Mouse (Mus musculus) midbrain, postnatal 0 days (tissue): Measurements from ENCODE around the gene Ankrd11. TPM values are rescaled to one million over a fixed set of nuclear protein-coding genes. Genes with fewer than 3 reads are reported as not detected.

Experiments used
- ATAC-seq: fragments of 200-750 bp; cut with Nextera tagmentation; 2 replicates; pipeline ENCODE4 v1.8.0; 2017; ENCODE audit warnings: moderate number of reproducible peaks, mild to moderate bottlenecking, moderate TSS enrichment, moderate library complexity; ENCODE audit not compliant: low FRiP score
- DNase-seq: peaks from one replicate; pipeline ENCODE4 v3.0.0-alpha.2; 2015; ENCODE audit warnings: low spot score
- H3K27ac ChIP-seq: fragments of 300-500 bp; sonication (generic); 2 replicates; pipeline ENCODE4 v1.5.1; 2014; ENCODE audit warnings: low read depth, mild to moderate bottlenecking, low read length, mixed read lengths
- H3K27me3 ChIP-seq: fragments of 300-500 bp; sonication (generic); 2 replicates; pipeline ENCODE4 v1.6.1; 2014; ENCODE audit warnings: low read length, control low read depth, mixed read lengths; ENCODE audit not compliant: insufficient read depth
- H3K36me3 ChIP-seq: fragments of 300-500 bp; sonication (generic); 2 replicates; pipeline ENCODE4 v1.6.1; 2014; ENCODE audit warnings: low read length, control low read depth, mixed read lengths; ENCODE audit not compliant: insufficient read depth
- H3K4me1 ChIP-seq: fragments of 300-500 bp; sonication (generic); 2 replicates; pipeline ENCODE4 v1.6.1; 2014; ENCODE audit warnings: mild to moderate bottlenecking, control low read depth, antibody characterized with exemption, low read length, mixed read lengths; ENCODE audit not compliant: insufficient read depth
- H3K4me2 ChIP-seq: fragments of 300-500 bp; sonication (generic); 2 replicates; pipeline ENCODE4 v1.6.1; 2014; ENCODE audit warnings: low read depth, mild to moderate bottlenecking, low read length, mixed read lengths; ENCODE audit not compliant: poor library complexity, severe bottlenecking
- H3K4me3 ChIP-seq: fragments of 300-500 bp; sonication (generic); 2 replicates; pipeline ENCODE4 v1.5.1; 2014; ENCODE audit warnings: low read depth, mild to moderate bottlenecking, low read length, moderate library complexity
- H3K9ac ChIP-seq: fragments of 300-500 bp; sonication (generic); replicated peaks from 2 replicates; pipeline ENCODE4 v1.6.1; 2014; ENCODE audit warnings: mild to moderate bottlenecking, low read length, moderate library complexity, mixed read lengths; ENCODE audit not compliant: poor library complexity, severe bottlenecking
- H3K9me3 ChIP-seq: fragments of 300-500 bp; sonication (generic); 2 replicates; pipeline ENCODE4 v1.6.1; 2016; ENCODE audit warnings: low read length, control low read depth
- CTCF ChIP-seq: IDR thresholded peaks from 2 replicates; pipeline ENCODE4 v1.5.1; 2016; ENCODE audit warnings: antibody characterized with exemption, mild to moderate bottlenecking
- WGBS: fragments of 180-500 bp; shearing (Covaris S2); extraction: QIAGEN DNeasy Blood & Tissue Kit; methylation state at CpG from one replicate; pipeline ENCODE4 v1.1.7; 2014; 5-methylcytosine and 5-hydroxymethylcytosine counted together
- polyA plus RNA-seq: library from polyadenylated mRNA; unstranded; fragments of >200 nt; fragmentation: Nextera tagmentation; extraction: Ambion mirVana; gene quantifications from 2 replicates; pipeline ENCODE4 v1.2.1, GENCODE M21; 2015
- total RNA-seq: library from RNA; depleted of rRNA; stranded (reverse); fragments of >200 nt; gene quantifications from 2 replicates; pipeline ENCODE4 v1.2.3, GENCODE M21; 2014

Gene Ankrd11
- total and polyA plus RNA-seq, 2 experiments from 2014 or later: 78.7 to 98.3 TPM

DNA sequence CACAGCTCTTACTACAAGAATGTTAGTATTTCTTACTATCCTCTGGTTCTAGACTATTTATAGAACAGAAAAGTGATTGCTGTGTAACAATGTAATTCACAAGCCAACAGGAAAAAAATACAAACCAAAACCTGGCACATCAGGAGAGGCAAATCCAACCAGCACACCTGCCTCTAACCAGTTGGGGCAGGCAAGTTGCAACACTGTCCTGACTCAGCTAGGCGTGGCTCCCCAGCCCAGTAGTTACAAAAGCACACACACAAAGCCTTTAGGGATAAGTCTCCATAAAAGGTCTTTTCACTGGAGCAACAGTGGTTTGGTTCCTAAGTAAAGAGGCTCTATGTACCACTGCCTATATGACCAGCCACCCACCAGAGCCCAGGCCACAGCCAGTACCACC is 20.8 kb downstream of the Ankrd11 start:
- no peak overlapping the region for H3K9ac ChIP-seq
- 59% methylated on average over 1 of the region's 1 CpGs for WGBS
- TF ChIP-seq CTCF: no peak
- H3K4me1 ChIP-seq: 0 out of 2 replicates have a peak, but pooled peaks cover 3% of the 10 kb centered on the region
- no peak overlapping the region for H3K4me2 ChIP-seq
- no peaks in the 10 kb centered on the region for H3K36me3 ChIP-seq
- H3K27ac ChIP-seq: no peak overlapping the region
- ATAC-seq: no peak
- no peaks in the 10 kb centered on the region for H3K9me3 ChIP-seq
- H3K27me3 ChIP-seq: no peaks in the 10 kb centered on the region
- no peak for DNase-seq
- no peak overlapping the region for H3K4me3 ChIP-seq

DNA sequence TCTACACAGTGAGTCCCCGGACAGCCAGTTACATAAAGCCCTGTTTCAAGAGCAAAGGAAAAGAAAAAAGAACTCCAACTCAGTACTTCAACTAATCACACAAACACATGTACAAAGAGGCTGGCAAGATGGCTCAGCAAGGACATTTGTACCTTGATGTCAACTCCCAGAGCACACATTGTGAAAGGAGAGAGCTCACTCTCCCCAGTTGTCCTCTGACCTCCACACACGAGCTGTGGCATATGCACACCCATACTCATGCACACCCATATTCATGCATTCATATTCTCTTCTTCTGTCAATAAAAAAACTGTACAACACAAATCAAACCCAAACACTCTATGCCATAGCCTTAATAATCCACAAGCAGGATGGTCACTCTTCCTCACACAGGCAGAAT is 21.2 kb downstream of the Ankrd11 start:
- DNase-seq (no peak), ATAC-seq (no peak)
- Histone ChIP-seq H3K4me1 (0 out of 2 replicates have a peak, but pooled peaks cover 3% of the 10 kb centered on the region), H3K4me3 (no peak overlapping the region), H3K9me3 (no peaks in the 10 kb centered on the region), H3K4me2 (no peak overlapping the region), H3K36me3 (no peaks in the 10 kb centered on the region), H3K9ac (no peak overlapping the region), H3K27me3 (no peaks in the 10 kb centered on the region), H3K27ac (no peak overlapping the region)
- WGBS: 80% methylated on average over 2 of the region's 2 CpGs
- TF ChIP-seq CTCF: no peak

DNA sequence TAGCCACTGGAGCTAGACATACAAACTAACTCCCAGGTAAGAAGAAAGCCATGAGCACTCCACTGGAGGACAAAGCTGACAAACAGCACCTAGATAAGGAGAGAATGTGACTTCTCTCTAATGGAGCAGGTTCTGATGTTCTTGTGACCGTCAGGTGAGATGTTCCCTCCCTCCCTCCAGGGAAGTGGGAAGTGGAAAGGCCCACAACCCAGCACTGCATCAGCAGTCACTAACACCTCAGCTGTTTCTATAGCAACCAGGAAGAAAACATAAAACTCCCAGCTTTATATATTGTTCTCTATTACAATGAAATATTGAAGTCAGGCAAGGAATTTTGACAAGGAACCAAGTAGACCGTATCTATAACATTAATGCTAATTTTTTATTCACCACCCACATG is 22.0 kb downstream of the Ankrd11 start:
- H3K4me2 ChIP-seq: no peak overlapping the region
- no peaks in the 10 kb centered on the region for H3K9me3 ChIP-seq
- 54% methylated on average over 2 of the region's 2 CpGs for WGBS
- H3K9ac ChIP-seq: no peak overlapping the region
- ATAC-seq (no peak), DNase-seq (no peak)
- no peak overlapping the region for H3K4me3 ChIP-seq
- H3K4me1 ChIP-seq: 0 out of 2 replicates have a peak, but pooled peaks cover 3% of the 10 kb centered on the region
- no peak overlapping the region for H3K27ac ChIP-seq
- no peaks in the 10 kb centered on the region for H3K27me3 ChIP-seq
- no peaks in the 10 kb centered on the region for H3K36me3 ChIP-seq
- TF ChIP-seq CTCF: no peak

DNA sequence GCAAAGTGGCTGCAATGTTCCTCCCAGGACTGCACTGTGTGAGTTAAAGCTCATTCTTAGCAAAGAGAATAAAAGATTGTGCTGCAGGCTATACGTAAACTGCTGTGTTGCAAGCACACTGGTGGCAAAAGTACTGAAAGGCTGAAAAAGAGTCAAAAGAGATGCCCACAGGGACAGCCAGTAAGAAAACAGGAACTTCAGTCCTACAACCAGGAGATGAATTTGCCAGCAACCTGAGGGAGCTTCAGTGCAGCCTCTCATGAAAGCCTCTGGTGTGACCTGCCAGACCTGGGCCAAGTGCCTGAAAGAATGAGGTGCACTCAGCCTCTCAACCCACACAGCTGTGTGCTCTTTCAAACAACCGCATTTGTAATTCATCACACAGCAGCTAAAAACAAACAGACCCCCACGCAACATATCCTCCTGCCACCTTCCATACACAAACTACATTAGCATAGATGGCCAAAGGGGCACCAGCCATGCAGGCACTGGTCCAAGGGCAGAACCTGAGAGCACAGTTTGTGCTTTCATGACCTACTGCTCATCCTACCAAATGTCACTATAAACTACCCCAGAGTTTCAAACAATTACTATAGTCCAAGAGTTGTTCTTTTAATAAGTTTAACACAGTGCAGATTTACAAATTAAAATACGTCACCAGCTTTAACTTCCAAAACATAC is 23.5 kb downstream of the Ankrd11 start:
- no peak overlapping the region for H3K4me2 ChIP-seq
- no peak for ATAC-seq

DNA sequence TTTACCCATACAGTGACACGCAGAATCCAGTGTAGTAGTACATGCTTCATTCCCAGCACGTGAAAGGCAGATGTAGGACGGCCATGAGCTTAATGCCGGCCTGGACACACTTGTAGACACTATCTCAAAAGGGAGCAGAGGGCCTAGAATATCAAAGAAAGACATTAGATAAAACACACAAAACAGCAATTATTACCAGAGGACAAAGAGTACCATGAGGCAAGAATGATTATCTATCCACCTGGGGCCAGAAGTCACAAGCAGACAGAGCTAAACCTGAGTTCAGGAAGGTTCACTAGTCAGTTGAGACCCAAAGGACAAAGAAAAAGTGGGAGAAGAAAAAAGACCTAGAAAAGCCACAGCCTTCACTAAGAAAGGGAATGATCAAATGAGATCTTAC is 24.9 kb downstream of the Ankrd11 start:
- no peak overlapping the region for H3K9ac ChIP-seq
- 91% methylated on average over 4 of the region's 4 CpGs for WGBS
- H3K27ac ChIP-seq: no peak overlapping the region
- no peak overlapping the region for H3K4me3 ChIP-seq
- no peaks in the 10 kb centered on the region for H3K36me3 ChIP-seq
- no peaks in the 10 kb centered on the region for H3K27me3 ChIP-seq
- TF ChIP-seq CTCF: no peak
- no peaks in the 10 kb centered on the region for H3K9me3 ChIP-seq
- no peak for ATAC-seq
- H3K4me1 ChIP-seq: 0 out of 2 replicates have a peak, but pooled peaks cover 3% of the 10 kb centered on the region
- DNase-seq: no peak
- H3K4me2 ChIP-seq: no peak overlapping the region

More for the DNA sequence above, 23.5 kb downstream of the Ankrd11 start:
- H3K27ac ChIP-seq: no peak overlapping the region
- TF ChIP-seq CTCF: no peak
- H3K36me3 ChIP-seq: no peaks in the 10 kb centered on the region
- no peaks in the 10 kb centered on the region for H3K27me3 ChIP-seq
- H3K9me3 ChIP-seq: no peaks in the 10 kb centered on the region
- 0 out of 2 replicates have a peak, but pooled peaks cover 3% of the 10 kb centered on the region for H3K4me1 ChIP-seq
- no peak overlapping the region for H3K4me3 ChIP-seq
- 62% methylated on average over 4 of the region's 4 CpGs for WGBS
- DNase-seq: no peak
- no peak overlapping the region for H3K9ac ChIP-seq

DNA sequence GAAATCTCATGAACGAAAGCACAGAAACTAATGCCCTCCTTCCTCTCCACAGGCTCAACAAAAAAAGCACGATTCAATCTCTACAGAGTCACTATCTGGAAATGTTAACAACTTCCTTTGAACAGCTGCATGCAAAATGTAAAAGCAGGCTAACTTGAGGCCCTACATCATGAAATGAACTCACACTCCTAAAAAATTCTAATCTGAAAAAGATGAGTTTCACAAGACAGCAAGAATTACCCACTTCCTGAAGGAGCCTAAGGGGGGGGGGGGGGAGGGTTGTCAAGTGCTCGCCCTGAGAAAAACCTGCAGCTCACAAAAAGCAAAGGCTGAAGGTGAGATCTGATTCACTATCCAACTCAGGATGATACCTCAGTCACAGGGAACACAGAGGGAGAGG is 27.0 kb downstream of the Ankrd11 start:
- Histone ChIP-seq H3K27me3 (no peaks in the 10 kb centered on the region), H3K4me1 (0 out of 2 replicates have a peak, but pooled peaks cover 2% of the 10 kb centered on the region), H3K4me2 (no peak overlapping the region), H3K36me3 (no peaks in the 10 kb centered on the region), H3K9me3 (no peaks in the 10 kb centered on the region), H3K9ac (no peak overlapping the region), H3K27ac (no peak overlapping the region), H3K4me3 (no peak overlapping the region)
- 54% methylated on average over 3 of the region's 3 CpGs for WGBS
- no peak for ATAC-seq
- DNase-seq: no peak
- no peak for TF ChIP-seq CTCF
